27 mouse cellular contexts compared by ENCODE assay signal in genomic region chr14:31577966-31578735, GRCm38 (mm10). TPM values are rescaled to one million over a fixed set of nuclear protein-coding genes. Genes with fewer than 3 reads are reported as not detected.
A peak's percentile ranks its signal among the peaks of the same experiment; 100 is the strongest.
DNase-seq lines count a peak whose midpoint lies in the region; ATAC-seq and TF ChIP-seq lines count a peak whose summit lies in the region.
"Had no signal": no experiment of that assay in that cellular context is flagged by ENCODE, and none has a peak within 500 bp of the region (broad histone marks: within the 10 kb centered on the region; RNA-seq: fewer than 3 reads in every experiment).

No protein-coding gene starts in this region.

- H3K4me3 ChIP-seq in heart, embryonic 10.5 days = no peak overlapping the region
- peak overlapping the region; percentile 59; the same call in 1 of the 2 replicates for H3K4me3 ChIP-seq in heart, embryonic 16.5 days (ENCODE audit: low read length)
- H3K4me3 ChIP-seq in heart, postnatal 0 days (ENCODE audit: low read depth, low read length) = no peak overlapping the region; the same call in 1 of the 2 replicates
- H3K4me3 ChIP-seq in limb, embryonic 10.5 days = no peak overlapping the region
- H3K4me3 ChIP-seq: forebrain, embryonic 10.5 days; layer of hippocampus, adult 2 months; liver, embryonic 12.5 days; midbrain, embryonic 10.5 days; neural tube, embryonic 12.5 days had no signal

- H3K9ac ChIP-seq in heart, embryonic 16.5 days (ENCODE audit: low read length) = peak overlapping the region; percentile 38
- no peak overlapping the region for H3K9ac ChIP-seq in heart, postnatal 0 days (replicated peaks; ENCODE audit: low read depth, low read length)
- H3K9ac ChIP-seq: hindbrain, embryonic 14.5 days; liver, embryonic 12.5 days; neural tube, embryonic 12.5 days had no signal

- WGBS in heart, embryonic 10.5 days = 53% methylated on average over 9 of the region's 9 CpGs
- WGBS in heart, embryonic 16.5 days = 31% methylated on average over 9 of the region's 9 CpGs
- WGBS in heart, postnatal 0 days = 20% methylated on average over 9 of the region's 9 CpGs
- WGBS in limb, embryonic 10.5 days = 70% methylated on average over 9 of the region's 9 CpGs

- no peaks in the 10 kb centered on the region for H3K9me3 ChIP-seq in heart, embryonic 10.5 days
- no peaks in the 10 kb centered on the region for H3K9me3 ChIP-seq in heart, embryonic 16.5 days (replicated peaks; ENCODE audit: control insufficient read depth, low read length)
- no peaks in the 10 kb centered on the region for H3K9me3 ChIP-seq in heart, postnatal 0 days (replicated peaks; ENCODE audit: control insufficient read depth, low read length)
- no peaks in the 10 kb centered on the region for H3K9me3 ChIP-seq in limb, embryonic 10.5 days (replicated peaks)
- H3K9me3 ChIP-seq: G1E; neural tube, embryonic 12.5 days had no signal

- no peak for TF ChIP-seq CTCF in heart, postnatal 0 days (IDR thresholded peaks at IDR 0.05; ENCODE audit: low read depth)

- no peak for DNase-seq in heart, embryonic 10.5 days (ENCODE audit: low spot score)
- no peak for DNase-seq in heart, adult 9 months (ENCODE audit: low spot score in 2 of 2)
- DNase-seq in heart, postnatal 25 days (ENCODE audit: low spot score) = no peak
- peak; percentile 10 for DNase-seq in heart, postnatal 0 days (ENCODE audit: low spot score)
- DNase-seq in limb, embryonic 10.5 days (ENCODE audit: low spot score) = no peak
- no peak for DNase-seq in gastrocnemius, postnatal 14 days
- DNase-seq: B cell, adult 2 months; cerebellum, adult 18-20 months; gastrocnemius, postnatal 10 days; kidney, adult 9 months; kidney, postnatal 25 days; lung, adult 18-20 months; lung, postnatal 10 days; right cerebral cortex, postnatal 14 days had no signal

- no peak for TF ChIP-seq EP300 in heart, postnatal 0 days (IDR thresholded peaks at IDR 0.05; ENCODE audit: low read depth)

- no peaks in the 10 kb centered on the region for H3K27me3 ChIP-seq in heart, embryonic 10.5 days (ENCODE audit: insufficient read depth, poor library complexity, severe bottlenecking)
- H3K27me3 ChIP-seq in heart, embryonic 16.5 days (ENCODE audit: control insufficient read depth, insufficient read depth, low read length) = no peaks in the 10 kb centered on the region
- H3K27me3 ChIP-seq in heart, postnatal 0 days (ENCODE audit: control insufficient read depth, insufficient read depth, low read length) = no peaks in the 10 kb centered on the region
- no peaks in the 10 kb centered on the region for H3K27me3 ChIP-seq in limb, embryonic 10.5 days (ENCODE audit: low read depth, poor library complexity, severe bottlenecking)
- H3K27me3 ChIP-seq: neural tube, embryonic 12.5 days; Patski had no signal

- peaks cover 45% of the 10 kb centered on the region for H3K4me1 ChIP-seq in heart, embryonic 10.5 days
- H3K4me1 ChIP-seq in heart, embryonic 16.5 days (ENCODE audit: control insufficient read depth, insufficient read depth, low read length) = peaks cover 31% of the 10 kb centered on the region
- H3K4me1 ChIP-seq in heart, postnatal 0 days (ENCODE audit: control insufficient read depth, insufficient read depth) = 0 out of 2 replicates have a peak, but pooled peaks cover 13% of the 10 kb centered on the region
- H3K4me1 ChIP-seq in limb, embryonic 10.5 days = peaks cover 34% of the 10 kb centered on the region
- H3K4me1 ChIP-seq: neural tube, embryonic 12.5 days had no signal

- no peak for ATAC-seq in heart, embryonic 16.5 days (replicated peaks; ENCODE audit: extremely low read depth, insufficient read depth, low FRiP score)
- no peak for ATAC-seq in heart, postnatal 0 days (ENCODE audit: insufficient read depth, low read depth)
- ATAC-seq: forebrain, embryonic 16.5 days; liver, embryonic 12.5 days; Patski had no signal

- H3K4me2 ChIP-seq in heart, embryonic 16.5 days (ENCODE audit: low read depth, low read length) = peak overlapping the region; percentile 72
- peak overlapping the region; percentile 60 for H3K4me2 ChIP-seq in heart, postnatal 0 days (ENCODE audit: low read depth, low read length)
- H3K4me2 ChIP-seq: hindbrain, embryonic 14.5 days; liver, embryonic 12.5 days; neural tube, embryonic 12.5 days had no signal

- peak overlapping the region; percentile 10; the same call in 1 of the 2 replicates for H3K27ac ChIP-seq in heart, embryonic 10.5 days
- peak overlapping the region; percentile 91 for H3K27ac ChIP-seq in heart, embryonic 16.5 days (ENCODE audit: low read length)
- H3K27ac ChIP-seq in heart, postnatal 0 days (ENCODE audit: low read depth) = peak overlapping the region; percentile 78
- peak overlapping the region; percentile 19; the same call in 1 of the 2 replicates for H3K27ac ChIP-seq in limb, embryonic 10.5 days
- H3K27ac ChIP-seq: forebrain, embryonic 10.5 days; hindbrain, embryonic 14.5 days; layer of hippocampus, adult 2 months; liver, embryonic 12.5 days; midbrain, embryonic 10.5 days; neural tube, embryonic 12.5 days; stomach, postnatal 0 days had no signal

- no peaks in the 10 kb centered on the region for H3K36me3 ChIP-seq in heart, embryonic 10.5 days
- no peaks in the 10 kb centered on the region for H3K36me3 ChIP-seq in heart, embryonic 16.5 days (ENCODE audit: control insufficient read depth, insufficient read depth)
- no peaks in the 10 kb centered on the region for H3K36me3 ChIP-seq in heart, postnatal 0 days (replicated peaks; ENCODE audit: control insufficient read depth, insufficient read depth, low read length)
- H3K36me3 ChIP-seq in limb, embryonic 10.5 days = no peaks in the 10 kb centered on the region
- H3K36me3 ChIP-seq: forebrain, embryonic 10.5 days; G1E; liver, embryonic 12.5 days; midbrain, embryonic 10.5 days; neural tube, embryonic 12.5 days had no signal

- intact Hi-C loops in heart, postnatal 25 days (cut with DNase I) = no loop called here
- intact Hi-C loops in gastrocnemius, postnatal 14 days (cut with DNase I; ENCODE audit: low total_unique reads) = no loop called here

RNA-seq across cellular contexts. Expression of gene Colq, which starts 13.0 kb away (rescaled TPM):
- polyA plus RNA-seq in heart, embryonic 10.5 days (2016; fragmentation: Nextera tagmentation; extraction: Ambion mirVana) = 3.6 and 6.1 TPM in 2 replicates
- polyA plus RNA-seq in heart, embryonic 16.5 days (2015; fragmentation: Nextera tagmentation; extraction: Ambion mirVana) = 16.3 and 18.8 TPM in 2 replicates
- 10 to 100 TPM in 1 of 2 experiments, 1 to 10 TPM in 1; 9.3 to 11.9 TPM for total RNA-seq in heart, postnatal 25 days (2021)
- total RNA-seq in heart, postnatal 0 days (2014; rRNA removed; ENCODE audit: low replicate concordance) = 13.8 and 16.4 TPM in 2 replicates
- polyA plus RNA-seq in heart, postnatal 0 days (2015; fragmentation: Nextera tagmentation; extraction: Ambion mirVana) = 7.5 and 7.9 TPM in 2 replicates
- polyA plus RNA-seq in limb, embryonic 10.5 days (2016; fragmentation: Nextera tagmentation; extraction: Ambion mirVana) = 0.13 and 0.20 TPM in 2 replicates
- total RNA-seq in gastrocnemius, postnatal 14 days (2021) = 1 to 10 TPM; 8.3 to 9.4 TPM
- total RNA-seq: adrenal gland, adult 18-20 months; common myeloid progenitor, adult 5-6 weeks had no signal
- polyA plus RNA-seq: forebrain, embryonic 16.5 days; G1E; Patski had no signal

Comparison
In these comparisons a context has a peak if more than half of its experiments do, and no peak if none do; other contexts are left out.
1. H3K27ac ChIP-seq: peak in every context shown above with its lines; median percentile 91 in heart, embryonic 16.5 days; 78 in heart, postnatal 0 days; 19 in limb, embryonic 10.5 days; 10 in heart, embryonic 10.5 days.